Mouse (Mus musculus) CH12.LX (cell line): ENCODE measurements around the gene Abcb10. TPM values are rescaled to one million over a fixed set of nuclear protein-coding genes. Genes with fewer than 3 reads are reported as not detected.

Source experiments
- DNase-seq: peaks from one replicate; pipeline ENCODE4 v3.0.0-alpha.2; 2013; ENCODE audit errors: extremely low read depth
- H3K27ac ChIP-seq: 2 replicates; pipeline ENCODE4 v1.5.1; 2012; ENCODE audit warnings: low read depth, mild to moderate bottlenecking, control low read depth, moderate library complexity; ENCODE audit not compliant: insufficient read depth
- H3K27me3 ChIP-seq: replicated peaks from 2 replicates; pipeline ENCODE3; 2012; ENCODE audit warnings: inconsistent platforms
- H3K36me3 ChIP-seq, 2 experiments: replicated peaks in 1 of 2; 2 replicates each; pipeline versions ENCODE3 to v1.6.1; 2012; ENCODE audit warnings: inconsistent platforms in 1 of 2, low read length in 1 of 2, mild to moderate bottlenecking in 1 of 2, mixed read lengths in 1 of 2, moderate library complexity in 1 of 2; ENCODE audit not compliant: control insufficient read depth in 1 of 2, insufficient read depth in 1 of 2
- H3K4me1 ChIP-seq, 2 experiments: 2 replicates each; pipeline ENCODE4 v1.6.1; 2012; ENCODE audit warnings: inconsistent platforms in 1 of 2, moderate library complexity in 1 of 2; ENCODE audit not compliant: insufficient read depth in 2 of 2, control insufficient read depth in 1 of 2
- H3K4me2 ChIP-seq: 2 replicates; pipeline ENCODE4 v1.6.1; 2012; ENCODE audit warnings: low read depth, mild to moderate bottlenecking, control low read depth; ENCODE audit not compliant: poor library complexity, insufficient read depth, severe bottlenecking
- H3K4me3 ChIP-seq, 3 experiments: fragments of 150-350 bp in 1 of 3; sonication (generic) in 1 of 3; replicated peaks in 1 of 3; 2 replicates each; pipeline versions ENCODE3 to v1.5.1; 2011 to 2012; ENCODE audit warnings: low read depth in 2 of 3, low read length in 2 of 3, mild to moderate bottlenecking in 2 of 3, moderate library complexity in 2 of 3, control low read depth in 1 of 3, improper control_type of control experiment in 1 of 3, inconsistent platforms in 1 of 3, mixed read lengths in 1 of 3; ENCODE audit not compliant: poor library complexity in 1 of 3
- H3K79me2 ChIP-seq: replicated peaks from 2 replicates; pipeline ENCODE4 v1.6.1; 2012; ENCODE audit warnings: mild to moderate bottlenecking, moderate library complexity; ENCODE audit not compliant: control insufficient read depth, poor library complexity, insufficient read depth, severe bottlenecking; ENCODE audit errors: extremely low read depth
- H3K9ac ChIP-seq: 2 replicates; pipeline ENCODE4 v1.6.1; 2012; ENCODE audit warnings: low read depth, mild to moderate bottlenecking, control low read depth, moderate library complexity; ENCODE audit not compliant: insufficient read depth
- H3K9me3 ChIP-seq: replicated peaks from 2 replicates; pipeline ENCODE3; 2012; ENCODE audit warnings: low read length, inconsistent platforms, mixed read lengths
- CHD2 ChIP-seq: IDR thresholded peaks from 2 replicates; pipeline ENCODE4 v1.6.1; 2011; ENCODE audit warnings: low read length, improper control_type of control experiment
- EP300 ChIP-seq: IDR thresholded peaks from 2 replicates; pipeline ENCODE4 v1.6.1; 2011; ENCODE audit warnings: low read length, improper control_type of control experiment
- ETS1 ChIP-seq: conservative IDR thresholded peaks from 2 replicates; pipeline ENCODE4 v1.6.1; 2012; ENCODE audit warnings: low read depth, mild to moderate bottlenecking, inconsistent platforms, low read length, improper control_type of control experiment, moderate library complexity
- IRF4 ChIP-seq: IDR thresholded peaks from 2 replicates; pipeline ENCODE4 v1.6.1; 2014; ENCODE audit warnings: low read depth, mild to moderate bottlenecking, inconsistent platforms, low read length, improper control_type of control experiment
- JUND ChIP-seq: conservative IDR thresholded peaks from 2 replicates; pipeline ENCODE4 v1.6.1; 2011; ENCODE audit warnings: low read depth, low read length, improper control_type of control experiment
- KAT2A ChIP-seq: IDR thresholded peaks from 2 replicates; pipeline ENCODE4 v1.6.1; 2012; ENCODE audit warnings: low read length, improper control_type of control experiment, inconsistent platforms; ENCODE audit not compliant: insufficient replicate concordance
- MAFK ChIP-seq: IDR thresholded peaks from 2 replicates; pipeline ENCODE4 v1.6.1; 2011; ENCODE audit warnings: low read length, improper control_type of control experiment; ENCODE audit not compliant: insufficient replicate concordance
- MEF2A ChIP-seq: IDR thresholded peaks from 2 replicates; pipeline ENCODE4 v1.6.1; 2014; ENCODE audit warnings: low read depth, mild to moderate bottlenecking, inconsistent platforms, low read length, improper control_type of control experiment, borderline replicate concordance
- MXI1 ChIP-seq: IDR thresholded peaks from 2 replicates; pipeline ENCODE4 v1.6.1; 2011; ENCODE audit warnings: mild to moderate bottlenecking, low read depth, low read length, improper control_type of control experiment
- NELFE ChIP-seq: IDR thresholded peaks from 2 replicates; pipeline ENCODE4 v1.6.1; 2011; ENCODE audit warnings: low read depth, low read length, improper control_type of control experiment
- PAX5 ChIP-seq: IDR thresholded peaks from 2 replicates; pipeline ENCODE4 v1.6.1; 2012; ENCODE audit warnings: low read length, inconsistent platforms, mixed read lengths
- RAD21 ChIP-seq: IDR thresholded peaks from 2 replicates; pipeline ENCODE4 v1.6.1; 2011; ENCODE audit warnings: low read depth, mild to moderate bottlenecking, low read length, improper control_type of control experiment, moderate library complexity
- RCOR1 ChIP-seq: conservative IDR thresholded peaks from 2 replicates; pipeline ENCODE4 v1.6.1; 2012; ENCODE audit warnings: low read depth, mild to moderate bottlenecking, inconsistent platforms, low read length, improper control_type of control experiment
- TBP ChIP-seq: conservative IDR thresholded peaks from 2 replicates; pipeline ENCODE4 v1.6.1; 2011; ENCODE audit warnings: low read depth, low read length, improper control_type of control experiment
- TCF12 ChIP-seq: IDR thresholded peaks from 2 replicates; pipeline ENCODE4 v1.6.1; 2014; ENCODE audit warnings: low read depth, mild to moderate bottlenecking, inconsistent platforms, low read length, improper control_type of control experiment
- USF2 ChIP-seq: conservative IDR thresholded peaks from 2 replicates; pipeline ENCODE4 v1.6.1; 2011; ENCODE audit warnings: low read depth, low read length, improper control_type of control experiment
- ZC3H11A ChIP-seq: IDR thresholded peaks from 2 replicates; pipeline ENCODE4 v1.6.1; 2012; ENCODE audit warnings: low read depth, mild to moderate bottlenecking, inconsistent platforms, low read length, improper control_type of control experiment
- ZKSCAN1 ChIP-seq: IDR thresholded peaks from 2 replicates; pipeline ENCODE4 v1.6.1; 2012; ENCODE audit warnings: low read depth, inconsistent platforms, low read length, improper control_type of control experiment, borderline replicate concordance
- ZNF384 ChIP-seq: IDR thresholded peaks from 2 replicates; pipeline ENCODE4 v1.6.1; 2012; ENCODE audit warnings: low read depth, low read length, improper control_type of control experiment, inconsistent platforms
- dilution Hi-C: fragments of 300-500 bp; cut with MboI; formaldehyde crosslinking; loops from 2 replicates; pipeline ENCODE4 v1.14.3; 2020; ENCODE audit warnings: low sequenced_read_pairs; ENCODE audit not compliant: extremely low pct_unique_long_range_greater_than_20kb, extremely low pct_ligation_motif_present
- in situ Hi-C: fragments of 300-500 bp; cut with MboI; formaldehyde crosslinking; loops from 3 replicates; pipeline ENCODE4 v1.14.3; 2019; ENCODE audit warnings: low sequenced_read_pairs, low pct_ligation_motif_present, low pct_unique_long_range_greater_than_20kb, mixed read lengths
- polyA plus RNA-seq: library from polyadenylated mRNA; unstranded; fragments of >175 nt; gene quantifications from 2 replicates; pipeline ENCODE4 v1.2.1, GENCODE M21; 2012; ENCODE audit warnings: low read depth; ENCODE audit not compliant: insufficient read length
- total RNA-seq, 2 experiments: library from RNA; depleted of rRNA; stranded (reverse); fragments of 300-350 nt in 1 of 2; fragments of >200 nt in 1 of 2; gene quantifications; 2 replicates each; pipeline ENCODE4 v1.2.3; 2012 to 2014

The Abcb10 gene
- total and polyA plus RNA-seq, 3 experiments: 8.0 to 8.5 (median 8.1) TPM

DNA sequence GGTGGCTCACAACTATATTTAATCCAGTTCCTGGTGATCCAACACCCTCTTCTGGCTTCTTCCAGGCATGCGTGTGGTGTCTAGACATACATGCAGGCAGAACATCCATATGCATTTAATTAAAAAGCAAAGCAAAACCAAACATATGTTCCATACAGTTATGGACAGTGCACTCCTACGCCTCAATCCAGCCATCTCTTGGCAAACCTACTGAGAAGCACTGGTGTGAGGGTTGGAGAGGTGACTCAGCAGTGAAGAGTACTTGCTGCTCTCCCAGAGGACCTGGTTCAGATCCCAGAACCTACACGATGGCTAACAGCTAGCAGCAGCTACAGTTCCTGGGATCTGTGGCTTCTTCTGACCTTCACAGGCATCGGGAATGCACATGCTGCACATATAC, 70.7 kb downstream of the Abcb10 start:
- Histone ChIP-seq H3K36me3 (peaks cover 71 to 93% of the 10 kb centered on the region in 2 experiments), H3K27me3 (no peaks in the 10 kb centered on the region), H3K4me2 (no peak overlapping the region), H3K9me3 (no peaks in the 10 kb centered on the region), H3K4me1 (no peaks in the 10 kb centered on the region), H3K79me2 (no peaks in the 10 kb centered on the region), H3K4me3 (no peak overlapping the region), H3K27ac (no peak overlapping the region), H3K9ac (no peak overlapping the region)
- in situ Hi-C loops: no loop called here
- DNase-seq: no peak
- TF ChIP-seq JUND (no peak), RAD21 (no peak), ZNF384 (no peak), ZC3H11A (no peak), ETS1 (no peak), USF2 (no peak), EP300 (no peak)
- dilution Hi-C loops: no loop called here

DNA sequence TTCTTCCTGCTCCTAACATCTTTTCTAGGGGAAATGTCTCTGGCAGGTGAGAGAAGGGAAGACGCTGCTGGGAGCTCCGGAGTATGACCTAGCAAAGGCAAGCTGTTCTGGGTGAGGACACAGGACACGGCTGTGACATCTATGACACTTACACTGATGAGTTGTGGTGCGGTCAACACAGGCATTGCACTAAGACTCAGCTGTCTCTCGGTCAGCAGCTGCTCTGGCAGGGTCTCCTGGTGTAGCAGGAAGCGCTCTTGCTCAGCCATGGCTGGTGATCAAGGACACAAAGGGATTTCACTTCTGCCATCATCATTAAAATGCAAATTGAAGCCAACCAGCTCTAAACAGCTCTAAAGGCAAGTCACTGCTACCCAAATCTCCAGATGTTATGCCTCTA, 75.3 kb downstream of the Abcb10 start:
- no peak overlapping the region for H3K4me2 ChIP-seq
- H3K4me3 ChIP-seq: no peak overlapping the region
- in situ Hi-C loops: no loop called here
- dilution Hi-C loops: no loop called here
- H3K4me1 ChIP-seq: no peaks in the 10 kb centered on the region
- no peak for TF ChIP-seq TBP
- no peak for TF ChIP-seq ZNF384
- no peak for TF ChIP-seq TCF12
- TF ChIP-seq JUND: no peak
- no peak for TF ChIP-seq IRF4
- TF ChIP-seq KAT2A: no peak
- TF ChIP-seq ZKSCAN1: no peak
- no peak for TF ChIP-seq PAX5
- TF ChIP-seq MAFK: no peak
- no peak for TF ChIP-seq RCOR1
- no peak for TF ChIP-seq NELFE
- no peak for TF ChIP-seq MXI1
- no peak for TF ChIP-seq CHD2
- TF ChIP-seq ETS1: no peak
- TF ChIP-seq USF2: no peak
- no peak for TF ChIP-seq MEF2A
- H3K9me3 ChIP-seq: no peaks in the 10 kb centered on the region
- H3K36me3 ChIP-seq: peaks cover 61 to 90% of the 10 kb centered on the region in 2 experiments
- no peak overlapping the region for H3K27ac ChIP-seq
- H3K27me3 ChIP-seq: no peaks in the 10 kb centered on the region
- no peaks in the 10 kb centered on the region for H3K79me2 ChIP-seq
- H3K9ac ChIP-seq: no peak overlapping the region
- no peak for DNase-seq
